Mouse (Mus musculus) spleen, postnatal 4 days (tissue): Measurements from ENCODE around the gene Wtap.
"Not testable (repeated sequence)": the region's sequence is repeated elsewhere in the genome, so short reads cannot be mapped to it uniquely, and the experiment has no call there.

Source experiments
- DNase-seq, 2 experiments: peaks; one replicate each; pipeline ENCODE4 v3.0.0; 2022; ENCODE audit warnings: low spot score in 2 of 2

The Wtap gene

DNA sequence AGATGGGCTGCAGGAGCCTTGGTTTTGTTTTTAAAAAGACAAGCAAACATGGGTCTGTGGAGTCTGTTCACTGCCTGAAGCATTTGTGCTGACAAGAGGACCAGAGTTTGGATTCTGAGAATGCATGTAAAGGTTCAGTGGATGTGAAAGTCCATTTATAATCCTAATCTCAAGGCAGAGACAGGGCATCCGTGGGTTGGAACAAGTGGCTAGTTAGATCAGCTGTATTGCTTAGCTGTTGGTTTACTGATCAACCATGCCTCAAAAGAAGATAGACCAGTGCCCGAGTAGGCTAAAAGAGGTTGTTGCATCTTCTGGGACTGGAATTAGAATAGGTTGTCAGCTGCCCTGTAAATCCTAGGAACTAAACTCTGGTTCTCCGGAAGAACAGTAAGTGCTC, 30.5 kb downstream of the Wtap start:
- DNase-seq, result no peak

DNA sequence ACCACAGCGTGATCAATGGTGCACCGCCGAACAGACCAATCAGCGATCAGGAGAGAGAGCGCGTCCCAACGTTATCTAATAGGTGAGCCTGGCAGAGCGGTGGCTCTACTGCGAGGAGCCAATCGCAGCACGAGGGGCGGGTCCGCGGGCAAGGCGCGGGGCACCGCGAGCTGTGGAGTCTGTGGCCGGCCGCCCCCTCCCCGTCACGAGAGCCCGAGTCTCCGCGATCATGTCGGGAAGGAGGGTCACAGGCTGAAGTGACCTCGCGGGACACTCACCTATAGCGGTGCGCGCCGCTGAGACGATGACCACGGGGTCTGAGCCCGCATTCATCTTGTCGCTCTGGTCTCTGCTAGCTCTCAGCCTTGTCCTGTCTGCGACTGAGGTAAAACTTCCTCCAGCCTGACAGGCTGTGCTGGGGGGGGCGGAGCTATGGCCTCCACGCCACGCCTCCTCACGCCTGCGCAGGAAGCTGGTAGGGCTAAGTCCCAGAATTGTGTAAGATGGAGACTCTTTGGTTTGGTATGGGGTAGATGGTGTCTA, 33.6 kb downstream of the Wtap start, which contains the start of gene Acat2:
TSS of gene Acat2 (minus strand) at position 417 of the 543 bp plus-strand sequence.
- peak; percentile 95 to 96 for DNase-seq

DNA sequence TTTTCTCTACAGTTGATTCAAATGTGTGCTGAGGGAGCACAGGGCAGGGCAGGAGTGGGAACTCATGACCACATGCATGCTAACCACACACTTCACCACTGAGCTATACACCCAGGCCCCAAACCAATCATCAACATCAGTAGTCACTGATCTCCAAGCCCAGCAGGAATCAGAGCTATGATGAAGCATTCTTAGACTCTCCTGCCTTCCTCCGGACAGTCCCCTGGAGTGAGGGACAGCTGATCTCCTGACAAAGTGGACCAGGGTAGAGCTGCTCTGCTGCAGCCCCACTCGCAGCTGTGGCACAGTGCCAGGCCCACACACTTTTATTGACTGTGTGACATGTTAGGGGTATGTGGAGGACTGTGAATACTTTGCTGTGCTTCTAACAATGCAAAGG, 34.6 kb downstream of the Wtap start:
- peak in 1 of 2 experiments; percentile 51 for DNase-seq

DNA sequence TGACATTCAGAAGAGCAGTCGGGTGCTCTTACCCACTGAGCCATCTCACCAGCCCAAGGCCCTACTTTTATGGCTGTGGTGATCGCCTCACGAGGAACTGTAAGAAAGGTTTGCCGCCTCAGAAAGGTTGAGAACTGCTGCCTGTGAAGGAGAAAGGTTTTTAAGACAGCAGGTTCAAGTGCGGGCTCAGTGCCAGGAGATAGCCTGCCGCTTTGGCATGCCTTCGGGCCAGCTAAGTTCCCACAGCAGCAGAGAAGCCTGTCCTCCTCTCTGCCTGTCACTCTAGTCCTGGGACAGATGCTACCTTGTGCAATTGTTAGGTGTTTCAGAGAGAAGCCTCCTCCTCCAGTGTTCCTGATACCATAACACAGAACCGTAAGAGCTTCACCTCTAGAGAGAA, 37.3 kb downstream of the Wtap start:
- DNase-seq, result peak in 1 of 2 experiments; percentile 43

DNA sequence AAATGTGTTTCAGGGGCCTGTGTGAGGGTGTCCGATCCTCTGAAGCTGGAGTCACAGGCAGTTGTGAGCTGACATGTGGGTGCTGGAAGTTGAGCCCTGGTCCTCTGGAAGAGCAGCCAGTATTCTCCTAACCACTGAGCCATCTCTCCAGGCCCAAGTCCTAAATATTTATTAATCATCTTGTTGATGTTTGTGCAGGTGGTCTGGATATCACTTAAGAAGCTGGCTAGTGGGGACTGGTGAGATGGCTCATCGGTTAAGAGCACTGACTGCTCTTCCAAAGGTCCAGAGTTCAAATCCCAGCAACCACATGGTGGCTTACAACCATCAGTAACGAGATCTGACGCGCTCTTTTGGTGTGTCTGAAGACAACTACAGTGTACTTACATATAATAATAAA, 44.3 kb downstream of the Wtap start:
- peak in 1 of 2 experiments; percentile 14 for DNase-seq

DNA sequence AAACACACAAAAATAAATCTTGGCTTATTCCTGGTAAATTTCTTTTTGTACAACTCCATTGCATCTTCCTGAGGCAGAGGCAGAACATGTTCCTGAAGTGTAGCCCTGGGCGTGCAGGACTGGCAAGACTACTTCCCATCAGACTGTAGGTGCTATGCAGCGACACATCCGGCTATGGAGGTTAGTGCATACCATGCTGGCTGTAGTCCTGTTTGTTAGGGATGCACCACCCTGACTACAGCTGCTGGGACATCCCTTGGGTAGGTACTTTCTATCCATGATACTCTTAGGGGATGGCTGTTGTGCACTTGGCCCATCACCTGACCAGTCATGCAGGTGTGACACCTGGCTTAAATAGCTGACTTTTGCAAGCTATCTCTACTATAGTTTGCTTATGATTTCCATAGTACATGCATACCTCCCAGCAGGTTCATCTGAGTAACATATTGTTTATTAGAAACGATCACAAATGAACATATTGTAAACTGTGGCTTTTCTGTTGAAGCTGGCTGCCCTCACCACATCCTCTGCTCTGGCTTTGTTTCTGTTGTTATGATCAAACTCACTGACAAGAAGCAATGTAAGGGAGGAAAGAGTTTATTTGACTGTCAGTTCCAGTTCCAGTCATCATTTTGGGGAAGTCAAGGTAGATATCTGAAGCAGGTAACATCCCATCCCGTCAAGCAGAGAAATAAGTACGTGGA, 51.4 kb downstream of the Wtap start:
- no peak for DNase-seq

DNA sequence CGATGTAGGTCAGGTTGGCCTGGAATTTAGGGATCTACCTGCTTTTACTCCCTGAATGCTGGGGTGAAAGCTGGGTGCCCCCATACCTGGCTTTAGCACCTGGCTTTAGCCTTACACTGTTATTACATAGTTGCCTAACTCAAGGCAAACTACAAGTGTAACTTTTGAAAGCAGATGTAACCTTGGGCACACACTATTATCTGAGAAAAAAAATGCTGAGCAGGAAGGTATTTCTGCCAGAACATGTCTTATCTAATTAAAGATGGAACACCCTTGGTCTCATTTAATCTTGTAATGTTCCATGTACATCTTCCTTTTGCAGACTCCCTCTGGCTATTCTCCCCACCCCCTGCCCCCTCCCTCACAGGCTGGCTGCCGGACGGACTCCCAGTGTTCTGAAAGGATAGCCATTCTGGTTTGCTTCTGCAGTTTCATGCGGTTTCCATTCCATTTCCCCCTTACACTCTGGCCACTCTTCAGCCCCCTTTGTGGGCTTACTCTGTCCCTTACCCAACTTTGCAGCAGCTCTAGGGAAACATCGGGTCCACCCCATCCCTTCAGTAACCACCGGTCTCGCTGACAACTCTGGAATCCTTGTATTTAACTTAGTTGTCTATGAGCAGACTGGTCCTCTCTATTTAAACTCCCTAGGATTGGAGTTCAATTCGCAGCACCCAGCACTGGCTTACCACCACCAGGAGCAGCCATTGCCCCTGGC, 52.3 kb downstream of the Wtap start:
- DNase-seq, result no peak

DNA sequence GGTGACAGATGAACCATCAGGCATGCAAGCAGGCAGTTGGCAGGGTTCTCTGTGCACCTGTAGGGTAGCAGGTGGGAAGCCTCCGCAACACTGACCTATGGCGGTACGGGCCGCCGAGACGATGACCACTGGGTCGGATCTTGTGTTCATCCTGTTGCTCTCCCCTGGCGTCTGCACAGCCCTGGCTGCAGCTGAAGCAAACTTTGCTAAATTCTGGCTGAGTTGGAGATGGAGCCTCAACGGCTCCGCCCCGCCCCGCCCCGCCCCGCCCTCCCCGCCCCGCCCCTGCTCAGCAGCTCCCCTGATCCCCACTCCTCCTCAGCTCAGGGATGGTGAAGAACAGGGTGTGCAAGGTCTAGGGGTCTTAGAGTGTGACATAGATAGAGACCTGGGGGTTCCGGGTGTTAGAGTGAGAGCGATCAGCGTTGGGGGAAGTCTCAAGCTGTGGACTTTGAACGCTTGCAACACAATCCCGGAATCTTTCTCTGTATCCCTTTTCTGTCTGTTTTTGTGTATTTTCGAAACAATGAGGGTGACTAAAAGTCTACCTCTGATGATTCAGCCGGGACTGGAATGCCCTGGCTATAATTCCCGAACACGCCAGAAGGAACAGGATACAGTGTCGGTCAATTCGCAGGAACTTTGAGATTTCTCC, 53.7 kb downstream of the Wtap start, which contains the start of gene Acat3:
TSS of gene Acat3 (minus strand) at position 450 of the 655 bp plus-strand sequence.
- no peak for DNase-seq

DNA sequence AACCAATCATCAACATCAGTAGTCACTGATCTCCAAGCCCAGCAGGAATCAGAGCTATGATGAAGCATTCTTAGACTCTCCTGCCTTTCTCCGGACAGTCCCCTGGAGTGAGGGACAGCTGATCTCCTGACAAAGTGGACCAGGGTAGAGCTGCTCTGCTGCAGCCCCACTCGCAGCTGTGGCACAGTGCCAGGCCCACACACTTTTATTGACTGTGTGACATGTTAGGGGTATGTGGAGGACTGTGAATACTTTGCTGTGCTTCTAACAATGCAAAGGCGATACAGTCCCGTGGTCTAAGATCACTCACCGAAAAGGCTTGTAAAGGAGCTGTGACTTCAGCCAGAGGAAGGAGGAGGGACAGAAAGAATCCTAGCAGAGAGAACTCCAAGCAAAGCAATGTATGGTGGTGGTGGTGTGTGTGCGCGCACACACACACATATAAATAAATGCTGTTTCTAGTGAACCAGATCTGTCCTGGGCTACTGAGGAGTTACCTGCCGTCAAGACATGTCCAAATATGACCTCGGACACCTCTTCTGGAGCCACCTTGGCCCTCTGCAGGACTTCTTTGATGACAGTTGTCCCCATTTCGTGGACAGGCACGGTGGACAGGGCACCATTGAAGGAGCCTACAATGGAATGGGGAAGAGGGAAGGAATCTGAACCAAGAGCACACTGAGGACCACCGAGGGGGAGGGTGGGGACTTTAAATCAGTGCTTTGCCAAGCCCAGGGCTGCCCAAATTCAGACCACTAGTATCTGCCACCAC, 54.4 kb downstream of the Wtap start:
- not testable (repeated sequence) for DNase-seq

DNA sequence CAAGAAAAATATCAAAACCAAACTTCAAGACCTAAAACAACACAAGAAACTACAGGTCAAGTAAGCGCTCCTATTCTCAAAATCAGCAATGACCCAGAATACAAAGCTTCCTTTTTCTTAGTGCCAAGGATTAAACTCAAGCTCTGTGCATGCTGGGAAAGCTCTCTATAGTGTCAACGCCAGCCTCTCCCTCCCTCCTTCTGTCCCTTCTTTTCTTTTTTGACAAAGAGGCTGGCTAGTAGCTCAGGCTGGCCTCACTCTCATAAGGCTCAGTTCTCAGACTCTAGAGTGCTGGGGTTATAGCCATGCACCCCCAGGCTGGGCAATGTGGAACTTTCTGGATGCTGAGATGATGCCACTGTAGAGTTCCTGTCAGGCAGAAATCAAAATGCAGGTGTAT, 55.9 kb downstream of the Wtap start:
- no peak for DNase-seq

DNA sequence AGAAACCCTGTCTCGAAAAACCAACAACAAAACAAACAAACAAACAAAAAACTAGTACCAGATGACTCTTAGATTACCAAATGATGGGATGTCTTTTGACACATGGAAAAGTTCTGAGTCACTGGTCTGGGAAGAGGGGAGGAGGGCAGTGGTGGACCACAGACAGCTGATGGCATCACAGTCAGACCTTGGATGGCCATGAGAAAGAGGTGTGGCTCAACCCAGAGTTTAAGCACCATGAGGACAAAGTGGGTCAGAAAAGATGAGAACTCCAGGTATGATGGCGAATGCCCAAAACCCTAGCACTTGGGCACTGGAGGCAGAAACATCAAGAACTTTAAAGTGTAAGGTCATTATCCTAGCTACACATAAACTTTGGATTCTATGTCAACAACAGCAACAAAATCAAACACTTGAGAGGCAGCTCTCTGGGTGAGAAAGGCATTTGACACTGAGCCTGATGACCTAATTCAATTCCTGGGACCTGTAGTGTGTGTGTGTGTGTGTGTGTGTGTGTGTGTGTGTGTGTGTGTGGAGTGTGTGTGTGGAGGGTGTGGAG, 56.5 kb downstream of the Wtap start:
- no peak for DNase-seq

DNA sequence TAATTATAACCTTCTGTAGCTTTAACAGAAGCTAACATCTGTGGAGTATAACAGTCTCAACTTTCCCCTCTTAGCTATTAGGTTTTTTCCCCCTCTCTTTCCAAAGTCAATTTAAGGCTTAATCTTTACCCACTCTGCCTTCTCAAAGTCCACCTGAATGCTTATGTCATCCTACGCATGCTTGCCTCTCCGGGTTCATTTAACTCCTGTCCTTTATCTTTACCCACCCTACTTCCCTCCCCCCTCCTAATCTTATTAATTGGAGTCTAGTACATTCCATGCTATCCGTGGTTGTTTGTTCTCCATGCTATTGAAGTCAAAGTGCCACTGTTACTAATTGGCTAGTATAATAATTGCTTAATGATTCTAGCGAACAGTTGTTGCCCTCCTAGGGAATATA, 58.2 kb downstream of the Wtap start:
- no peak for DNase-seq

DNA sequence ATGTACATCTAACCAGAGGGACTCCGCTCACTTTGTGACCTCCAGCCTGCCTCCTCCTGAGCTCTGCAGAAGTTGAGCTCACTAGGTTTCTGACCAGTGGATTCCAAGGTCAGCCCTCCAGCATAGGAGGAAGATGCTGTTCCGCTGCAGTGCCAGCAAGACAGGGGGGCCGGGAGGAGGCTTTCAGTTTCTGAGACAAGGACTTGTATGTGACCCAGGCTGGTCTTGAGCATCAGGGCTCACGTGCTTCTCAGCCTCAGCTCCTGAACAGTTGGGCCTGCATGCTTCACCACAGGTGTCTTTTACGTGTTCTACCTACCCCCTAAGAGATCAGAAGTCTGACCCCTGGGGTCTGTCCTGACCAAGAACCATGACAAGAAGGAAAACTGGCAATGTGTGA, 62.4 kb downstream of the Wtap start:
- DNase-seq, result not testable (repeated sequence)

DNA sequence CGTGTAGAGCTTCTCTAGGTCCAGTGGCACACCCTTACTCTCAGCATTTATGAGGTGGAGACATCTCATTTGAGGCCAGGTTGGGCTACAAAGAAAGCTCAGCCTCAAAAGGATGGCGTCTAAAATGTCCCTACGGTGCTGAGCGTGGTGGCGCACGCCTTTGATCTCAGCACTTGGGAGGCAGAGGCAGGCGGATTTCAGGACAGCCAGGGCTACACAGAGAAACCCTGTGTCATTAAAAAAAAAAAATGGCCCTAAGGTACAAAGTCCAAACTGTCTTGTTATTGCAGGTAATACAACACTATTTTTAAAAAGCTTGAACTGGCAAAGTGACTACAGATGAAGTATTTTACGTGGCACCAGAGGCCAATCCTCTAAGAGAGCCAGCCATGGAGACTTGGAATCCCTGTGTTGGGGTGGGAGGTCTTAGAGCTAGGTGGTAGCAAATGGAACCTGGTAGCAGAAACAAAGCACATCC, 68.2 kb downstream of the Wtap start:
- DNase-seq, result no peak

DNA sequence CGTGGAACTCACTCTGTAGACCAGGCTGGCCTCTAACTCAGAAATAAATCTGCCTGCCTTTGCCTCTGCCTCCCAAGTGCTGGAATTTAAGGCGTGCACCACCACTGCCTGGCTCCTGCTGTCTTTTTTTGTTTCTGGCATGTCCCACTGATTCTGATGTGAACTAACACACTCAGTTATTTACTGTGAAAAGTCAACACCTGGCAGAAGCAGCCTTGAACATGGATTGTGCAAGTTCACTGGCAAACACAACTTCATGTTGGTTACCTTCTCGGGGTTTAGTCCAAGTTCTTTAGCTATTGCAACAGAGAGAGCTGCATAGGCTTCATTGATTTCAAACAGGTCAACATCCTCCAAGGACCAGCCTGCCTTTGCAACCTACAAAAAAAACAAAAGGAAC, 69.0 kb downstream of the Wtap start:
- no peak for DNase-seq

DNA sequence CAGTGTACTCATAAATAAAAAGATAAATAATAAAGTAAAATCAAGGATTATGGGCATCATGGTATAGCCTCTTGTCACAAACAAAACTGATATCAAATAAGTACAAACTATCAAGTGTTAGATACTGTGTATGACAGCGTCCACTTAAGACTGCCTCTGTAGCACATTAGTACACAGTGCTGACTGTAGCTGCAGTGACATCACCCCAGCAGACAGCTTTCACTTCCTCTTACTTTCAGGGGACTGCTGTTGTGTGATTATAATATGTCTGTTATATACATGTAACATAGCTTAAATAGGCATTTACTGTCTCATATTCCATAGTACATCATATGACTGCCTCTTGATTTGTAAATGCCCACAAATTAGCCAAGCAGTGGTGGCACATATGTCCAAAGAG, 72.9 kb downstream of the Wtap start:
- DNase-seq, result no peak
